Mouse (Mus musculus) layer of hippocampus, adult 2 months (tissue): ENCODE results near the gene Nudt14. TPM values are rescaled to one million over a fixed set of nuclear protein-coding genes. Genes with fewer than 3 reads are reported as not detected.
A peak's percentile ranks its signal among the peaks of the same experiment; 100 is the strongest.

Source experiments
- DNase-seq, 2 experiments: peaks; one replicate each; pipeline ENCODE4 v3.0.0; 2022; ENCODE audit warnings: low spot score in 2 of 2
- H3K27ac ChIP-seq: fragments of 200-600 bp; 2 replicates; pipeline ENCODE4 v1.8.1; 2022
- H3K4me3 ChIP-seq: fragments of 200-600 bp; 2 replicates; pipeline ENCODE4 v1.8.1; 2022; ENCODE audit warnings: mild to moderate bottlenecking
- CTCF ChIP-seq: fragments of 200-600 bp; conservative IDR thresholded peaks from 2 replicates; pipeline ENCODE4 v1.8.1; 2022; ENCODE audit warnings: antibody characterized with exemption, mild to moderate bottlenecking, moderate library complexity
- total RNA-seq, 2 experiments: library from RNA; stranded (reverse); gene quantifications; 2 replicates each; pipeline ENCODE4 v1.2.3; 2021

The Nudt14 gene
- total RNA-seq, 2 experiments from 2014 or later: 9.8 to 10.1 TPM

DNA sequence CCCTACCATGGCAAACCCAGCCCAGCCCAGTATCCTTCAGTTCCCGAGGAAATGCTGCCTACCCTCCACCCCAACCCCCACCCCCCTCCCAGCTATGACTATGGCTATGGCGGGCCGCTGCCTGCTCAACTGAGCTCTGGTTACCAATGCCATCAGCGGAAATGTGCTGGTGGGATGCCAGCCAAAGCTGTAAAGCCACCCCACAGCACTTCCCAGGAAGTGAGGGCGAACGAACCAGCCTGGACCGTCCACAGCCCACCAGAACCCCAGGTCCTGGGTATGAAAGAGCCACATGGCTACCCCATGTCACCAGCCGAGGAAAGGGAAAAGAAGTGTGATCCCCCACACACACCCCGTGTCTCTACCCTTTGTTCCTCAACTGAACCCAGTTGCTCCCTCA is 1.2 kb downstream of the Nudt14 start:
- TF ChIP-seq CTCF: no peak
- no peak for DNase-seq
- Histone ChIP-seq H3K27ac (no peak overlapping the region), H3K4me3 (no peak overlapping the region)

DNA sequence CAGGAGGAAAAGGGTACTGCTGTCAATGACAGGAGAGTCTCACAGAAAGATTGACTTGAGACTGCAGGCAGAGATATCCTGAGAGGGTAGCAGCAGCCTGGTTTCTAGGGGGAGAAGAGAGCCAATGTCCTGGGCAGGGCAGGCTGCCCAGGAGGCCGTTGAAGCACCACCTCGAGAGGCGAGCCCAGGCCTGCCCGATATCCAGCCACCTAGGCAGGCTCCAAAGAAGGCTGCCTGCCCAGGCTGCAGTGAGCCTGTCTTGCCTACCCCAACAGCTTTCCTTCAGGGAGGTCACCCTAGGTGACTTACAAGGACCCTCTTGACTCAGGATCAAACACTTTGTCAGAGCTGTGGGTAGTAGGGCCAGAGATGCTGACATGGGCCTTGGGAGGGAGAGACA is 1.7 kb downstream of the Nudt14 start:
- Histone ChIP-seq H3K27ac (no peak overlapping the region), H3K4me3 (no peak overlapping the region)
- DNase-seq: no peak
- no peak for TF ChIP-seq CTCF

DNA sequence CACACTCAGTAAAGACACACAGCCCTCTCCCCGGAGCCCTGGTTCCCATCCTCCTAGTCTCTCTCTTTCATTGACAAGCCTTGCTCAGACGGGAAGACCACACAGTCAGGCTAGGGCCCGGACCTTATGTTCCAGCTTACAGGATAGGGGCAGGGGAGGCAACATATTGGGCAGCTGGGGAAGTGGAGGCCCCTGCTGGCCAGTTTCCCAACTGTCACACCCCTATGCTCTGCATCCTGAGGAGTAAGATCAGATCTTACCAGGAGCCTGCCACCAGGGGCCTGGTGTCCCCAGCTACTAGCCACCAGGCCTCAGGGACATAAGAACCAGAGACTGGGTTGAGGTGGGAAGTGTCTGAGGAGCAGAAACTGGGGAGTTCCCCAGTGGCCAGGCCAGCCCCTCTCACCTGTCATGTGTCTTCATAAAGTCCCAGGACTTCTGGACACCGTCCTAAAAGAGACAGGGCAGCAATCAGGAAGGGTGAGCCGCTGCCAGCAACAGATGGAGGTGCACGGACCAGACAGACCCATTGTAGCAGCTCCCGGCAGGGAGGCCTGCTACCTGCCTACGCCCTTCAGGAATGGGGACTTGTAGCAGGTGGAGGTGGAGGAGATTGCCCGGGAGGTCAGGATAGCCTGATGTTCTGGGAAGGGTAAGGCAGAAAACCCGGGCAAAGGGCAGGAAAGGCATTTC is 2.9 kb downstream of the Nudt14 start:
- no peak for DNase-seq
- no peak overlapping the region for H3K4me3 ChIP-seq
- peak; percentile 59 for TF ChIP-seq CTCF
- no peak overlapping the region for H3K27ac ChIP-seq

DNA sequence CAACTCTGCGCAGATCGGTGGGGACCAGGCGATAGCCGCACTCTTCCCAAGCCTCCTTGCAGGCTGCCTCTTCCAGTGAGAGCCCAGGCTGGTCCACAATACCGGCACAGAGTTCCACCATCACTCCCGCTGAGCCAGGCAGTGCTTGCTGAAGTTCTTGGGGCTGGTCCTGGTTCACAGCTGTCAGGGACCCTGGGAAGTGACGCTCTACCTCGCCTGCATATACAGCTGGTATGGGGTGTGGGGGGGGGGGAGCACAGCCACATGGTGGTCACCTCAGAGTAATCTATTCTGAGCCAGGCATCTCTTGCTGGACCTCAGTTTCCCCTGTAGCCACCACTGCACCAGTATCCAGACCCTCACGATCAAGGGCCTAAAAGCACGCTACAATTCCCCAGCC is 3.6 kb downstream of the Nudt14 start:
- no peak overlapping the region for H3K27ac ChIP-seq
- TF ChIP-seq CTCF: no peak

DNA sequence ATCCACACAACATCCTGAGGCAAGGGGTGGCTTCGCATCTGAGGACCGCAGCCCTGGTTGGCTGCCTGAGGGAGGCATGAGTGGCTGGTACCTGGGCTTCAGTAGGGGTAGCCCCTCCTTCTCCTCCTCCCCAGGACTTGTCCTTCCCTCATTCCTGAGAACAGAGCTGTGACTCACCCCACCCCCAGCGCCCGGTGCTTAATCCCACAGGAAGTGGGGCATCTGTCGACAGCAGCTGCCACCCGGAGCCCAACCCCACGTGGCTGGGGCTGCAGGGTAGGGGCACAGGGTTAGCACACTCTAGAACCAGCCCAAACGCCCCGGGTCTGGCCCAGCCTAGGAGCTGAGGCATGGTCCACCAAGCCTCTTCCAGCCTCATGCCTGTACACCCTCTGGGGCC is 4.0 kb downstream of the Nudt14 start:
- TF ChIP-seq CTCF: no peak
- Histone ChIP-seq H3K27ac (no peak overlapping the region), H3K4me3 (no peak overlapping the region)
- DNase-seq: no peak

More for the DNA sequence above, 3.6 kb downstream of the Nudt14 start:
- no peak overlapping the region for H3K4me3 ChIP-seq
- no peak for DNase-seq

DNA sequence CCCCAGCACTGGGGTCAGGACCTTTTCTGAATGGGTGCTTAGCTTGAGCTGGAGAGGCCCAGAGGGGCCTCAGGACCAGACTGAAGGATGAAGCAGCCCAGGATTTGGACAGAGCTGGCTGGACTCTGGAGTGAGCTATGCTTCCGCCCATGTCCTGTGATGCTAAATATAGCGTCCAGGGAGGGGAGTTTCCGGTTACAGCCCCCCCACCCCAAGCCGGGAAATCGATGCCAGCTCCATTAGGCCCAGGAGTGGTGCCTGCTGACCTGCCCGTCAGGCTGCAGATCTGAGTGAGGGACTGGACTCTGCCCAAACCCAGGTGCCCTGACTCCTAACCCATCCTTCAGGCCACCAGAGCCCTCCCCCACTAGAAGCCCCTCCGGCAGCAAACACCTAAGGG is 9.3 kb downstream of the Nudt14 start:
- Histone ChIP-seq H3K27ac (no peak overlapping the region), H3K4me3 (no peak overlapping the region)
- no peak for DNase-seq
- no peak for TF ChIP-seq CTCF

DNA sequence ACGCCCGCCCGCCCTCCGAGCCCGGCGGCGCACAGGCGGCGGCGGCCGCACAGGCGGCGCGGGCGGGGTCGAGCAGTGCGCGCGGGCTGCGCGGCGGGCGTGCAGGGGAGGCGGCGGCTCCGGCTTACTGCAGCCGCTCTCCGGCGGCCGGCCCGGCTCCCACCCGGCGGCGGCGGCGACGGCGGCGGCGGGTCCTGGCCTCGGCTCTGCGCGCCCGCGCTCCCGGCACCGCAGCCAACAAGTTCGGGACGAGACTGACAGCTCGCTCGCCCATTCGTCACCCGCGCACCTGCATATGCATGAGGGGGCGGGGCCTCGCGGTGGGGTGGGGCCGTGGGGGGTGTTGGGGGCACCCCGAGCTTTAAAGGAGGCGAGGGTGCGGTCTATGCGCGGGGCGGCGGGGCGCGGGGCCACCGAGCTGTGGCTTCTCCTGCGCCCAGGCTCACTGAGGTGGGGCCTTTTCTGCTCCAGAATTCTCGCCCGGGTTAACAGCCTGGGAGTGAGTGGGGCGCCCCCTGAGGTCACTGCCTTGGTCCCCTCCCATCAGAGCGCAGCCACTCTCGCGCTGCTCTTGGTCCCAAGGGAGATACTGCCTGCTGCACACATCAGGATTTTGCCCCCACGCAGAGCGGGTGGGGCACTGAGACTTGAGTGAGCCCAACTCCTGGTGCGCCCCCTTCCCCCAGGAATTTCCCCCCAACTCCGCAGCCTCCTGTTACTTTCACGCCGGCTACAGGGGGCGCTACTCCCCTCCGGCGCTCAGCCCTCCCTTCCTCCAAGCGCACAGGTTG is 12.2 kb downstream of the Nudt14 start, which contains the start of gene Jag2:
TSS of gene Jag2 (minus strand) at position 215 of the 791 bp plus-strand sequence.
- peak within 1 kb of the TSS; percentile 73 for H3K4me3 ChIP-seq
- TF ChIP-seq CTCF: peak; percentile 77
- H3K27ac ChIP-seq: peak within 1 kb of the TSS; percentile 92
- DNase-seq: peak; percentile 71 to 80

DNA sequence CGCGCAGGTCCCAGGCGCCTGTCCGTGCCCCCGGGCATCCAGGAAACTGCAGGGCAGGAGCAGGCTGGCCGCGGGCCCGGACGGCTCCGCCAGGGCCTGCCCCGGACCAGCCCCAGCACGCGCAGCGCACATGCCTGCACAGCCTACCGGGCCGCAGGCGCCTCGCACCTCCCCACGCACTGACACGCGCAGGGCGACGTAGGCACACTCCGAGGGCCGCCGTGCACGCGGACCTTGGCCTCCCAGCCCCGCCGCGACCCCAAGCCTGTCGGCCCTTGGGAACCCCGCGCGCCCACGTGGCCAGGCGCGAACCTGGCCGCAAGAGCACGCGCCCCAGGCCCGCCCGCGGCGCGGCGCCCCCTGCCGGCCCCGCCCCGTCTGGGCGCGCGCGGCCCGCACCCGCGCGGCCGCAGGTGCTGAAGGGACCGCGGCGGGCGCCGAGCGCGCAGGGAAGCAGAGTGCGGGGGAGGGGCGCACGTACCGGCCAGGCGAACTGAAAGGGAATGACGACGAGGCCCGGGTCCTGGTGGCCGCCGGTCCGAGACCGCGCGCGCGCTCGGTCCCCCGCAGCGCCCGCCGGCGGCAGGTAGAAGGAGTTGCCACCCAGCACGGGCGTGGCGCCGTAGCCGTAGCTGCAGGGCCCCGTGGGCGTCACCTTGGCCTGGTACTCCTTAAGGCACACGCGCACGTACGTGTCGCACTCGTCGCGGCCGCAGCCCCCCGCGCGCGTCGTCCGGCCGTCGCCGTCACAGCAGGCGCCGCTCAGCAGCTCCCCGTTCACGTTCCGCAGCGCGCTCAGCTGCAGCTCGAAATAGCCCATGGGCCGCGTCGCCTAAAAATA is 13.3 kb downstream of the Nudt14 start:
- Histone ChIP-seq H3K27ac (peak overlapping the region; percentile 92), H3K4me3 (peak overlapping the region; percentile 73)
- DNase-seq: peak in 1 of 2 experiments; percentile 45
- TF ChIP-seq CTCF: peak; percentile 21; the same call in 1 of the 2 replicates

DNA sequence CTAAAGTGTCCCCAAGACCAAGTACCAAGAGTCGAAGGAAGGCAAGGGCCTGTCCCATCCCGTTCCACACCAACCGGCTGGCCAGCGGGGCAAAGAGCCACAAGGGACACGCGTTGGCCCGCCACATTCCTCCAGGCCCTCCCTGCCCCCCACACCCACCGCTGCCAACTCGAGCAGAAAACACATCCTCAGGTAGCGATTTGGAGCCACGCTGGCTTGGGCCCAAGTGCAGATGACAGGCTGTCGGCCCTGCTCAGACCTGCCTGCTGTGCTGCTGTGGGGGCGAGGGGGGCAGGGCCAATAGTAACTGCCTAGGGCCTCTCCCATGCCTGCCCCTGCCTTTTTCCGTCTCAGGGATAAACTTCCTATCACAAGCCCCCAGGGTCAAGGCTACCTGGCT is 14.7 kb downstream of the Nudt14 start:
- TF ChIP-seq CTCF: no peak
- Histone ChIP-seq H3K4me3 (no peak overlapping the region), H3K27ac (no peak overlapping the region)
- DNase-seq: no peak

DNA sequence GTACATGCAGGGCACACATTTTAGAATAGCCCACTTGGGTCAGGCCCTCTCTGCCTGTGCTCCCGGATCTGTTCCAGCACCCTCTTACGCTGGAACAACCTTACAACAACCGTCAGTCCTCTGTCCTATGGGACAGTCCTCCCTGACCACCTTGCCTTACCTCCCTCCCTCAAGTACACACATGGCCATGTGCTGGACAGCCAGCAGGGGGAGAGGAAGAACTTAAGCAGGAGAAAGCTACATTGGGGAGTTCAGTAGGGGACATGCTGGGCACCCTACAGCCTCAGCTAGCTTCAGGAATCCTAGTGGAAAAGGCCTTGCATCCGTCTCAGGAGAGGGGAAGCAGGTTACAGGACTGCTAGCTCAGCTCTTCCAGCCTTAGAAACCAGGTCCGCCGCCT is 16.0 kb downstream of the Nudt14 start:
- TF ChIP-seq CTCF: peak; percentile 50
- Histone ChIP-seq H3K27ac (no peak overlapping the region), H3K4me3 (no peak overlapping the region)
- DNase-seq: no peak

DNA sequence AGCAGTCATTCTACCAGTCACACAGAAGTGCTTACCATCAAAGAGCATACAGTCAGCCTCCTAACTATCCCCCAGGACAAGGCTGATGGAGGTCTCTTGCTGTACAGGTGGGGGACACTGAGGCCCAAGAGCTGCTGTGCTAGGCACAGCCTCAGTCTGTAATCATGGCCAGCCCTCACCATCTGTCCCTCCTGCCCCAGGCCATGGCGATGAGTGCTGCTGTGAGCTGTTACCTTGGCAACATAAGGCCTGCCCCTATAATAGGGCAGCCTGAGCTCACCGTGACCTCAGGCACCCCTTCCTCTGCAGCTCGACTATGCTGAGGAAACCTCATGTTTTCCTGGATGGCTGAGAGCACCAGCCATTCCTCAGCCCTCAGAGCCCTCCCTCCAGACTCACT is 19.4 kb downstream of the Nudt14 start:
- no peak for DNase-seq
- no peak overlapping the region for H3K27ac ChIP-seq
- H3K4me3 ChIP-seq: no peak overlapping the region
- TF ChIP-seq CTCF: no peak

DNA sequence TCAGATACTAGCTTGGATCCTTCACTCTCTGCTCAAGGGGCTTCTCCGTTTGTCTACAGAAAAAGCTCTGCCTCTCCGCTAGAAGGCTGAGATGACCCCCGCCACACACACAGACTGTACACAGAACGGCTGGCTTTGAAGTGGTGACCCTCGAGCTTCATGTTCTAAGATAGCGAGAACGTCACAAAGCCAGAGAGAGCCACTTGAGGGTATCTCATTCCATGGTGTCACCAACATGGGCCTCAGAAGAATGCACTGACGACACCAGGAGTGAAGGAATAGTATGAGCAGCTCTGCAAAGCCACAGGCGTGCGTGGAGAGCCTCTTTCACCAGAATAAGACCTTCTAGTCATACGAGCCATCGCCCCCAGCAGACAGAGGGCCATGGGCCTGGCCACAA is 20.4 kb downstream of the Nudt14 start:
- H3K27ac ChIP-seq: no peak overlapping the region
- DNase-seq: no peak
- H3K4me3 ChIP-seq: no peak overlapping the region
- no peak for TF ChIP-seq CTCF

DNA sequence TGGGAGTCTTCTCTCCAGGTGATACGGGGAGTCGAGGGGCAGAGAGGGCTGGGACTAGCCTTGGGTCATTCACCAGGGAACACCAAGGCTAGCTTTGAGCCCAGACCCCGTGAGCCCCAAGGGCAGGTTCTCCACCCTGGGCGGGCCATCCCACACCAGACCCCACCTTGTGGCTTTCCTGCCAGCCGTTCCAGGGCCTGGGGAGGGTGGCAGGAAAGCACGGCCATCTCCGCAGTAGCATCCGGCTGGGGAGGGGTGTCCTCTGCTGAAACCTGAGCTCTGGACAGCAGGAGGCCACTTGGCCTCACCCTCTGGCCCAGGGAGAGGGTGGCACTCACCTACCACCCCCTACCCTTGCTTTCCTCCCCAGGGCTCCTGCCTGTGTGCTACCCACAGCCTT is 24.0 kb downstream of the Nudt14 start:
- no peak for DNase-seq
- TF ChIP-seq CTCF: no peak
- no peak overlapping the region for H3K4me3 ChIP-seq
- peak overlapping the region; percentile 55; the same call in 1 of the 2 replicates for H3K27ac ChIP-seq
